Mouse (Mus musculus): Measurements from ENCODE around the gene Kdm4a.

GRCm38 (mm10) chr4:118229035-118229770, 49.4 kb upstream of the Kdm4a start:
- no peak for TF ChIP-seq CTCF (IDR thresholded peaks at IDR 0.05; ENCODE audit: extremely low read depth, insufficient read depth, insufficient read length, insufficient replicate concordance)
- TF ChIP-seq POLR2A (IDR thresholded peaks at IDR 0.05; ENCODE audit: low read depth, low read length) = no peak
